Mouse (Mus musculus) right cerebral cortex, postnatal 4 days (tissue): ENCODE data around the gene Sgf29.

Experiments
- DNase-seq: peaks from one replicate; pipeline ENCODE4 v3.0.0-alpha.2; 2022

Sgf29 gene

DNA sequence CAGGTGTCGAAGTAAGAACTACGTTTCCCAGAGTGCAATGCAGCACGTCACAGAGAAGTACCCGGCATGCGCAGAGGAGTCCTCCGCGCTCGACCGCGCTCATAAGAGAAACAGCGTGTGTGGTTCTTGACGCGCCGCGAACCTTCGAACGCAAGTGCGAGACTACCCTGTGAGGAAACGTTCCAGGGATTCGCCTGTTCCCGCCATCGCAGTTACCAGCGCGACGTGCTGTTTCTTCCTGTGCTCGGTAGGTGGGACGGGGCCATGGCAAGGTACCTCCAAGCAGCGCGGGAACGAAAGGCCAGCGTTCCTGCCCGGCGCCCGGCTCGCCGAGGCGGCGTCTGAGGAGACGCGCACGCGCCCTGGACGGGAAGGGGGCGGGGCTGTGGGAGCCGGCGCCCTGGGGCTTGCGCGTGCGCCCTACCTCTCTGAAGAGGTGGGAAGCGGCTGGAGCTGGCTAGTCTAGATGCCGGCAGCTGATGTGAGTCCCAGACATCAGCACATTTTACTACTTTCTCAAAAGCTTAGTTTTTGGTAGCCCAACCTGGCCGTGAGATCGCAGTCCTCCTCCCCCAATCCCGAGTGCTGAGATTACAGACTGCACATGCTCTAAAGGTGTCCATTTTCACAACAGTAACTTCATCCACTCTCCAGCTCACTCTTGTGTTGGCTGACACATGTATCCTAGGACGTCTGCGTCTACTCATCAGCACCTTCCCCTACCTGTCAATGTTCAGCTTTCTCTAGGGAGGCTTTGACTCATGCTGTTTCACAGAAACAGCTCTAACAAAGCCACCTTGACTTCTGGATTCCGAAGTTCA, at the start of gene Sgf29:
Gene Sgf29, plus strand, starts transcription at position 79 of the 821 bp plus-strand sequence.
- peak; percentile 95 for DNase-seq

DNA sequence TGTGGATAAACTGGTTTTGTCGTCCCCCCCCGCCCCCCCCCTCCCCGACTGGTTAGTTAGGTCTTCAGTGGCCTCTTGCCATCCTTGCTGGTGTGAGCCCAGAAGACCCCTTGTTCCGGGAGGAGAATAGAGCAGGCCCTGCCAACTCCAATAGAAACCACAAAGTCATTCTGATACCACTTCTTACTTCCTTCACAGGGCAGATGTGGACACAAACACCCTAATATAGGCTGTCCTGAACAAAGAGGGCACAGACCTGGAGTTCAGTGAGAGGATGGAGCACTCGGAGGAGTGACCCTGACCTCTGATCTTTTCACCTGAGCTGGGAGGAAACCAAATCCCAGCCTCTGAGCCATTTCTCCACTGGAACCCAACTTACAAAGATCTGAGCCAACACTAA, 47.2 kb upstream of the Sgf29 start:
- DNase-seq = no peak

DNA sequence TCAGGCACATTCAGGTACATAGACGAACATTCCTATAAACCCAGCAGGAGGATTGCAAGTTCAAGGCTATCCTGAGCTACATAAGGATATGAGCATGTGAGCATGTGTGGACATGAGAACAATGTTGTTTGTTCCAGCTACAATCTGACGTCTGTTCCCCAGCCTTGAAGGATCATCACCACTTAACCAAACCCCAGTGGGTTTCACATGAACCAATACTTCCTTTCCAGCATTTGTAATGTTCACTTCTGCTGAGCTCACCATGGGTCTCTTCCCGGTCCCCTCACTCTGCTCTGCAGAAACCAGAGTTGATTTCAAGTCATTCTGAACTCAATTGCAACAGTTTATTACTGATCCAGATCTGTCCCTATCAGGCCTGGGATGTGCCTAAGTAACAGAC, 46.5 kb upstream of the Sgf29 start:
- no peak for DNase-seq

DNA sequence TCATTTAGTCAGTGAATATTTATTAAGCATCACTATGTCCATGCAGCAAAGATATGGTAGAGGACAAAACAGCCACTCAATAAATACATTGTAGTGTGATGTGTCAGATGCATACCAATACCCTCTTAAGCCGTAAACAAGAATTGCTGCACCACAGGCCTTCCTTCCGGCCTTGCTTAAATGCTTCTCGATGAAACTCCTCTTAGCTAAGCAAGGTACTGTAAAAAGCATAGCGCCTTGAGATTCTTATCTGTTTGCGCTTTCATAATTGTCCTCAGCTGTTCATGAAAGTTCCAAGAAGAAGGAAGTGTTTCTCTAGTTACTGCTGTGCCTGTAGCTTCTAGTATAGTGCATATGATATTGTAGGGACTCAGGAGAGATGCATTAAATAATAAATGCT, 42.5 kb upstream of the Sgf29 start:
- DNase-seq = no peak

DNA sequence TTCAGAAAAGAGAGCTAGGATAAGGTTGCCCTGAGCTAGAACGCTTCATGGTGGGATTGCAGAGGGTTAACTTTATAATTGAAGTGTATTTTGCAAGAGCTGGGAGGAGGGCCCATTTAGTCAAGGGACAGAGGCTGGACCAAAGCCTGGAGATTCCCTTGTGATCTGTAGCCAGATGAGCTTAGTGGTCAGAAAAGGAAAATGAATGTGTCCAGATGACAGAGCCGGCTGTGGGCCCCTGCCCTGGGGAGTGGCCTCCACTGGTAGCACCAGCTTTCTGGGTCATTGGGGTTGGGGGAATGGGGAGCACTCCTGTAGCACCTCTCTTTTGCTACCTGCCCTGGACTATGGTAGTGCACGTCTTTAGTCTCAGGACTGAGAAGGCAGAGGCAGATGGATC, 42.0 kb upstream of the Sgf29 start:
- no peak for DNase-seq

DNA sequence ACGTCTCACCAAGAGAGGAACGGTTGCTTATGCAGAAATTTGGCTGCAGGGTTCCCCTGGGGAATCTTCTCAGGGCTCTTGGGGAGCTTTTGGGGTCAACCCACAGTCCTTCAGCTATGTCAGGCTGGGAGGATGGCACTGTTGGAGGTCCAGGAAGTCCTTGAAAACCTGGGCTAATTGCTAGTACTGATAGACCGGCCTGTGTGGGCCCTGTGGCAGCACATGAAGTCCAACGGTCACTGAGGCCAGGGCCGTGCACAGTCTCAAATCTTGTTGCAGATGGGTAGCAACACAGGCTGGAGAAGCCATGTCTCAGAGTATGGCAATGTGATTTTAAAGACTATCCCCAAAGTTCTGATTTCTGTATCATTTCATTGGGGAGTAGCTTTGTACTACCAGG, 41.3 kb upstream of the Sgf29 start:
- DNase-seq = no peak

DNA sequence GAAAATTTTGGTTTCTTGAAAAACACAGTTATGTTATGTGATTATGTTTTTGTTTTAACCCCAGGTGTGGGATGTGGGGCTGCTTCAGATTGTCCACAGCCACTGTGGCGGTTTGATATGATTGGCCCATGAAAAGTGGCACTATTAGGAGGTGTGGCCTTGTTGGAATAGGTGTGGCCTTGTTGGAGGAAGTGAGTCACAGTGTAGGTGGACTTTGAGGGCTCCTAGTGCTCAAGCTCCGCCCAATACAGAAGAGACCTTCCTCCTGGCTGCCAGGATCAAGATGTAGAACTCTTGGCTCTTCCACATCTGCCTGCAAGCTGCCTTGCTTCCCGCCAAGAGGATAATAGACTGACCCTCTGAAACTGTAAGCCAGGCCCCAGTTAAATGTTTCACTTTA, 36.4 kb upstream of the Sgf29 start:
- DNase-seq = no peak

DNA sequence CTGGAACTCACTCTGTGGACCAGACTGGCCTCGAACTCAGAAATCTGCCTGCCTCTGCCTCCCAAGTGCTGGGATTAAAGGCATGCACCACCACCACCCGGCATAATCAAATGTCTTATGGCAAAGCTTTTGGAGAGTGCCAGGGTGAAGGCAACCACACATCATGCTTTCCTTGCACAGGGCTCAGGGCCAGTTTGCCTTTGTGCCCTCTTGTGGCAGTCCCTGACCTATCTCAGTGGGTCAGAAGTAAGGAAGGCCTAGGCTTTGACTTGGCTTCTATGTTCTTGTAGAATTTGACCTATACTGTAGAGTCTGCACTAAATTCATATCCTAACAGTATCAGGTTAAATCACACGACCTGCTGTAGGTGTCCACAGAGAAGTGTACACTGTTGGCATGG, 32.4 kb upstream of the Sgf29 start:
- DNase-seq = no peak

DNA sequence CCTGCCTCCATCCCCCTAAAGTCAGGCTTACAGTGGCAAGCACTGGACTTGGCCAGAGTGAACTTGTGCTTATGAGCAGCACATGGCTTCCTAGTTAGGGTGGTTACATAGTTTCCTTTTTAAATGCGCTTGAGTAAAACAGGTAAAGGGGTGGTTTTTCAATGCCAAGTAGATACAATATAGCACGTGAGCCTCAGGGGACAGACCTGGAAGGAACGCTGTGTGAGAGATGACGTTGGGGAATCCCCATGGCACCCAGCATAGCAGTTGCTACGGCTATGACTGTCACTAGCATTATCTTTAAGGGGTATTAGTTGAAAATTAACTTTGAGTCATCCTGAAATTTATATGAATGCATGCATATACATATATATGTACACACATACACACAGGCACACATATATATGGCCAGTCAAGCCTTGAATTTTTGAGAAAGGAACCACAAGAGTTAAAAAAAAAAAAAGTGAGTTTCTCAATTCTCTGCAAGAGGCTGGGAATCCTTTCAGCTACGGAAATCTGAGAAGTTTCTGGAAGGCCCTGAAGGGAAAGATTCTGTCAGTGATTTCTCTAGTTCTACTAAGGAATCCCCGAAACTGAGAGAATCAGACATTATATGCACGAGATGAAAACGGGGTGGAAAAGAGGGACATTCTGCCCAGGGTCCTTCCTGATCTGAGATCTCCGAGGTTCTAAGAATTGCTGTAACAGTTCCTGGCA, 29.4 kb upstream of the Sgf29 start:
- no peak for DNase-seq

DNA sequence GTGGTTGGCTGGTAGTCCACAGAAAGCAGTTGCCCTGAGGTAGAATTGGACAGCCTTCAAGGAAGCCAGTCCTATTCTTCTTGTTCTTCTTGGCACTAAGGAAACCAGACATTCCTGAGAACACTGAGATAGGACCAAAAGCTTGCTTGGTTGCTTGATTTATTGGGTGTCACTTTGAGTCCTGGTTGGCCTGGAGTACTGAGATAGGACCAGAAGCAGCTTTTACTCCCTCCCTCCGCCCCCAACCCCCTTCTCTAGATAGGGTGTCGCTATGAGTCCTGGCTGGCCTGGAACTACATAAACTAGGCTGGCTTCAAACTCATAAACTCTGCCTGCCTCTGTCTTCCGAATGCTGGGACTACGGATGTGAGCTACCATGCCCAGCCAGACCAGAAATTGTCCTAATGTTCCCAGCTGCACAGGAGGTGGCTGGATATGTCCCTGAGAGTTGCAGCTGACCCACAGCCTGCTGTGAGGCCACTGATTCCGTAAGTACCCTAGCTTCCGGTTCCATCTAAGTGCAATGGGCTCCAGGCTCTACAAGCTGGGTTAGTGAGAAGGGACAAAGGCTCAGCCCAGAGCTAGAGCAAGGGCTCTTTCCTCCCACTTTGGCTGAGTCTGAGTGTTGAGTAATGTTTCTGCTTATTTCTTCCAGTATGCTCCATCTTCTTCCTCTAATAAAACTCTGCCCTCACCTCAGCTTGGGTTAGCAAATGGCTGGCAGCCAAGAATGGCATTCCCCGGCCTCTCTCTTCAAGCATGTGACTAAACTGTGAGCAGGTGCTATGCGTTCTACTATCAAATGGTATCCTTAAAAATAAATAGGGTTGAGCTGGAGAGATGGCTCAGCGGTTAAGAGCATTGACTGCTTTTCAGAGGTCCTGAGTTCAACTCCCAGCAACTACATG, 27.4 kb upstream of the Sgf29 start:
- DNase-seq = no peak

DNA sequence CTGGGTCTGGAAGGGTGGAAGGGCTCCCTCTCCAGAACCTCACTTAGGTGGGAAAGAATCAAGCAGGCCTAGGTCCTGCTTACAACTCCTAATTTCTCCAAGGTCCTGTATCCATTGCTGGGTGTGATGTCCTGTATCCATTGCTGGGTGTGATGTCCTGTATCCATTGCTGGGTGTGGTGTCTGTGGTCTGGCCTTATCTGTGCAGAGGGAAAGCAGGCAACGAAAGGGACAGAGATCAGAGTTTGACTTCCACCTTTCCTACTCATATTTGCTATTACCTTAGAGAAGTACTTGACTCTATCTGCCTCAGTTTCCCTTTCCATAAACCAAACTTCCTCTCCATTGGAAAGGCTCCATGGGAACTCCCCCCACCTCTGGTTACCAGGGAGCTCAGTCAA, 25.7 kb upstream of the Sgf29 start:
- no peak for DNase-seq

DNA sequence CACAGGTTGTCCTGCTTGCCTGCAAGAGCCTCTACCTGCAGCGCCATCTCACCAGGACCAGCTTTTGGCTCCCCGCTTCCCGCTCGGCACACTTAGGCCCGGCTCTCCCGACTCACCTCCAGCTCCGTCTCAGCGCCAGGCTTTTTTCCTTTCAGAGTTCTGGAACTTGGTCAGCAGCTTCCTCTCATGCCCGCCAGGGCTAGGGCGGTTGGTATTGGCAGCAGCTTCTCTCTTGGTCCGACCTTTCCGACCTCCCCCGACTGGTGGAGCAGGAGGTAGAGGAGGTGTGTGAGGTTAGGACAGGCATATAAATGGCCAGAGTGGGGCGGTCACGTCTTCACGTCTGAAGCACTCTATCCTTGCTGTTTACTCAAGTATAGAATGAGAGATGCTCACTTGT, 24.3 kb upstream of the Sgf29 start:
- DNase-seq = no peak

DNA sequence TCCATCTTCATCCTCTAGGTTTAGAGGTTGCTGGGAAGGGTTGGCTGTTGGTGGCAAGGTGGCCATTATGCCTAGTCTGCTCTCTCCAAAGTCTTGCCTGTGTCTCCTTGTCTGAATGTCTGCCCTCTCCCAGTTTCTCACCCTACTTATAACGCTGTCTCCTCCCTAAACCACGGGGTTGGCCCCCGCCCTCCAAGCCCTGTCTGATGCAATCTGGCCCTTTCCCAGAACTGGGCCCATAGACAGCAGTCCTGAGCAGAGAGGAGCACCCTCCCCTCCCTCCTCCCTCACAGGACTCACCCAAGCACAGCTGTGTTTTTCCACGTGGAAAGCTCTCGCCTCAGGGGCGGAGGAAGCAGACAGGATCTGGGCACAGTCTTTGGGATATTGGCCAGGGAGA, 23.7 kb upstream of the Sgf29 start:
- DNase-seq = peak; percentile 14

DNA sequence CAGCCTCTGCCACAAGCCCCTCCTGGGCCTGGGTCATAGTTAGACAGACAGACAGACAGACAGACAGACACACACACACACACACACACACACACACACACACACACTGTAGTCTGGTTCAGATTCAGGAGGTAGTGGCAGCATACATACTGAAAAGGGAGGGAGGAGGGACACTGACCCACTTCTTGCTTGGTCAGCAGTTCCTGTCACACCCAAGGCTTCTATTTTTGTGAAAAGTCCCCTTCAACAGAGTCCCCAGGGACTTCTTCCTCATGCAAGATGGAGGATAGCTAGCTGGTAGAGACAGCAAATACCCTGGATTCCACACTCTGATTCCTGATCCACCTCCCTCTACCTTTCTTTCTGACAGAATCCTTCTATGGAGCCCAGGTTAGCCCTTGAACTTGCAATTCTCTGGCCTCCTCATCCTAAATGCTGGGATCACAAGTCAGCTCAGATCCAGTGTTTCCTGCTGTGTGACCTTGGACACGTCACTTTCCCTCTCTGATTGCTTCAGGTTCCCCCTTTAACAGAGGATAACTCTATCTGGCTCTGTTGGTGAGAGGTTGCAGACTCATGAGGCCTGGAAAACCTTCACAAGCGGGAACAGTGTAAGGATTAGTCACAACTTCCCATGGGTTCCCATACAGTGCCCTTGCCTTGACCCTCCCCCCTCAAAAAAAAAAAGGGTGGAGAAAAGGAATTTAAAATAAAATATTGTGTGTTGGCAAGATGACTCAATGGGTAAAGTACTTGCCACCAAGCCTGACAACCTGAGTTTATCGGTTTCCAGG, 23.1 kb upstream of the Sgf29 start:
- DNase-seq = no peak

DNA sequence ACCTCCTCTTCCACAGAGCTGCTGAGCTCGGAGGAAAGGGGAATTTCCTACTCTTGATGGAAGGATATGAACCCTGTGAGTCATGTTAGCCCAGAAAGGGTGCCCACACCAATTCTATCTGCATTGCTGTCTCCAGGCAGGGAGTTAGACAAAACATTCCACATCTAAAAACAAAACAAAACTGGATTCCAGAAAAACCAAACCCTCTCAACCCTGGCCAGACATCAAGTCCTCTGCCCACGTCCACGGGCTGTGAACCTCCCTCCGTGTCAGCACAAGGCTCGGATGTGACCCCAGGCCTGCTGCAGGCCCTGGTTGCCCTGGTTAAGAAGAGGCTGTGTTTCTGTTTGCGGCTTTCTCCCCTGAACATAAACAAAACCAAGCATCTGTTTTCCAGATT, 21.0 kb upstream of the Sgf29 start:
- no peak for DNase-seq

DNA sequence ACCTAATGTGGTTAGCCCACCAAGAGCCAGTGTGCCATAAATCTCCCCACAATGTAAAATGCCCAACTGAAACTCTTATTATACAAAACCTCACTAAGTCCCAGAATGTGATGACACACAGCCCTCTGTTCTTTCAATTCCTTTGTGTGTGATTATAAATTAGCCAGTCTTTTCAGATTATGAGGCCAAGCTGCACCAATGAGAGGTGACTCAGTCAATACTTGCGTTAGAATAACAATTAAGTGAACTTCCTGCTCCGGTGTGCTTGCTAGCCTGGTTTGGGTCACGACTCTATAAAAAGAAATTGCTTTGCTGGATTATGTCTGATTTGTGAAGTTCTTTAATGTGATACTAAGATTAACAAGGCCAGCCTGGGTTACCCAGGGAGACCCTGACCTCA, 19.2 kb upstream of the Sgf29 start:
- DNase-seq = no peak

DNA sequence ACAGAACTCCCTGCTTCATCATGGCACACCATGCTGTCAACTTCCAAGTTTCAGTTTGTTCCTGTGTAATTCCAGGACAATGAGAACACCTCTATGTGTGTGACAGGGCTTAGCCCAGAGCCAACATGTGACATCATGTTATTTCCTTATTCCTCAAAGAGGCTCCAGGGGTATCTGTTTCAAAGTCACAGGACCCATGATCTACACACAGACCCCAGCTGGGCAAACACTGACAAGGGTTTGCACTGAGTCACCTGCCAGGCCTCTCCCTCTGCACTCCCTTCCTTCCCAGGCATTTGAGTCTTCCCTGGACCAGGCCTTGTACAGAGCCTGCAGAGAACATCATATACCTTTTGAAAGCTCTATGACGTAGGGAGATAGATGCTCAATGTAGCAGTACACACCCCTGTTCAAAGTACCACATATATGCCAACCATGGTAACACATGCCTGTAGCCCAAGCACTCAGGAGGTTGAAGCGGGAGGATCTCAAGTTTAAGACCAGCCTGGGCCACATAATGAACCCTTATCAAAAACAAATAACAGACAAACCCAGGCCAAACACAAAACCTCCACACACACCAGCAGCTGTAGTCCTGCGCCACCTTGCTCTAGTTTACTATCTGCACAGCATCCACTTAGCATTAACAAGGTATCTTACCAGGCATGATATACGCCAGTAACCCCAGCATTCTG, 18.1 kb upstream of the Sgf29 start, which contains the start of gene Nupr1:
Gene Nupr1, minus strand, starts transcription at position 38 of the 695 bp plus-strand sequence.
- no peak for DNase-seq

DNA sequence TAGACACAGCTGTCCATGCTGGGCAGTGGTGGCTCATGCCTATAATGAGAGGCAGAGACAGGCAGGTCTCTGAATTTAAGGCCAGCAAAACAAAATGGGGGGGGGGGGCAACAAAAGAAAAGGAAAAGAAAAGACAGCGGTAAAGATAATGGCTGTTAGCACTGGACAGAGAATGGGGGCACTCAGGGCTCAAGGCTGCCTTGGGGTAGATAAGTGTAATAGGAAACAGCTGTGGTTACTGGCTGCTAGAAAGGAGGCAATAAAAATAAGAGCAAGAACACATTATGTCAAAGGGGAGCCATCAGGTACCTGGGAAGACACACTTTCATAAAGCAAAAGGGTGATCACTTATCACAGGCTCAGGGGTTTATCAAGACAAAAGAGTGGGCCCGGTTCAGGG, 16.6 kb upstream of the Sgf29 start:
- DNase-seq = no peak

DNA sequence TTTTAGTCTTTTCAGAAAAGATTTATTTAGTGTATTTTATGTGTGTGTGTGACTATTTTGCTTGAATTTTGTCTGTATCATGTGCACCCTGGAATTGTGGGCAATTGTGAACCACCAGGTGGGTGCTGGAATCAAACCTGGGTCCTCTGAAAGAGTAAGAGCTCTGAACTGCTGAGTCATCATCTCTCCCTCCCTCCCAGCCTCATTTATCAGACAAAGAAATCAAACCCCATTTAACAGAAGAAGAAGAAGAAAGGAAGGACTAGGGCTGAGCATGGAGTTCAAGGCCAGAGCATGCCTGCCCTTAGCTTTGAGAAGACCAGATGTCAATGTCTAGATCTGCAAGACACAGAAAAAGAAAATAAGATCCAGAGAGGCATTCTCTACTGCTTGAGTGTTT, 13.7 kb upstream of the Sgf29 start:
- no peak for DNase-seq

DNA sequence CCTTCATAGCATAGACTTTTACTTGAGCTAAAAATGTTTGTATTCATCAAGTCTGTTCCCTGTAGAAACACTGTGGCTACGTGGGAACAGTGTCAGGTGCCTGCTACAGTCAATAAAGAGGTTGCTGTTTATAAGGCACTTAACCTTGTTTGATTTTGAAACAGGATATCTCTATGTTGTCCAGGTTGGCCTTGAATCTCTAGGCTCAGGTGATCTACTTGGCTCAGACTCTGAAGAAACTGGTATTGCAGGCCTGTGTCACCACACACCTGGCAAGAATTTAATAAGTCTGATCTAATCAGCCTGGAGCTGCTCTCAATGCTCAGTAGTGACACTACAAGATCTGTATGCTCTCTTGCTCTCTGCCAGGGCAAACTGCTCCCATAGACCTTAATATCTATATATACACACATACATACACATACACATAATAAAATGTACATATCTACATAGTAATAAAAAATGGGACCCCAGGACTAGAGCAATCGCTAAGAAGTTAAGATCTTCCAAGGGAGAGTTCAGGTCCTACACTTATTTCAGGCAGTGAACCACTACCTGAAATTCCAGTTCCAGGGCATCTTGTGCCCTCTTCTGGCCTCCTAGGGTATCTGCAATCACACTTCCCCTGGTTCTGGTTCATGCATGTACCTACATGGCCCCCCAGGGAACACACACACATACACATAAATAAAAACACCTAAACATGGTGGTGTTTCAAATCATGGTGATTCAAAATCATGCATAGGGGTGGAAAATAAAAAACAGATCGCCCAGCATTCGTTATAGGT, 12.2 kb upstream of the Sgf29 start:
- no peak for DNase-seq
